Mouse (Mus musculus) cerebellum, adult 18-20 months (tissue): ENCODE results near the gene Plxna4.

Source experiments
- DNase-seq, 2 experiments: peaks; one replicate each; pipeline ENCODE4 v3.0.0; 2021

The Plxna4 gene

DNA sequence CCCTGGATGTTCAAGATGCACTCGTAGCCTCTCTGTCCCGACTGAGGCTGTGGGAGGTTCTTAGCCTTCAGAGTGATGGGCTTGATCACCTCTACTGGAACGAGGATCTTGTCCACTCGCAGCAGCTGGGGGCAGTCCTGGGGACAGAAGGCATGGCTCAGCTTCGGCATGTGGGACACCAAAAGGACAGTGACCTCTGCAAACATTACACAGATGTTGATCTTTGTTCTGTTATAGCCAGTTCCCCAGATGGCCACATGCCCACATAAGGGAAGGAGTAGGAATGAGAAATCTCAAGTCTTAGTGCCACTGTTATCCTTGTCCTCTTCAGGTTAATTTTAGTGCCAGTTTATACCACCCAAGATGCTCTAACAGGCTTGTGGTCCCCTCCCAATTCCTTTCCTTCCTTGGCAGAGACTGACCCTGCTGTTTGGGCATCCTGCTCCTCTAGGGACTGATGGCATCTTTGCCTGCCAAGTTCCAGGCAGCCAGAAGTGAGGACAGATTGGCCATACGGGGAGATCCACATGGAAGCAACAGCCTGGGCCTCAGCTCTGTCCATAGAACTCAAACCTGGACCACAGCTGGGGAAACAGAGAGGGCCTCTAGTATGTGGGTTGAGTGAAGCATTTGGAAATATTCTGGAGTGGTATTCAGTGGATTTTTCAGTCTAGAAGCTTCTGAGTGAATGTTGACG is 363.8 kb downstream of the Plxna4 start:
- no peak for DNase-seq

DNA sequence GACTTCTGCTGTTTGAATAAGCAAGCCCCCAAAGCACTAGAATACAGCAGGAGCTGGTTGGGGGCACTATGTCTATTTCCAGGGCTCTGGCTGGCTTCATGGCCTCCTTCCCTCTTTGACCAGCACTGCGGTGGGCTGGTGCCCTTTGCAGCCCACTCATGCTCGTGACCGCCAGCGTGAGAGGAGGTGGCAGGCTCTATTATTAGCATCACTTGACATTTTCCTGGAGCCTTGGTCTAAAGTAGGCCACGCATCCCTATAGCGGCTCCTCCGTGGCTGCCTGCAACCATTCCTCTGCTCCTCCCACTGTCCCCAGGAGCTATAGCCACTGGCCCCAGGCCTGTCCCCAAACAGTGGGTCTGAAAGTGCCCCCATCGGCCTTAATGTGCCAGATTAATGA is 367.2 kb downstream of the Plxna4 start:
- DNase-seq = no peak

DNA sequence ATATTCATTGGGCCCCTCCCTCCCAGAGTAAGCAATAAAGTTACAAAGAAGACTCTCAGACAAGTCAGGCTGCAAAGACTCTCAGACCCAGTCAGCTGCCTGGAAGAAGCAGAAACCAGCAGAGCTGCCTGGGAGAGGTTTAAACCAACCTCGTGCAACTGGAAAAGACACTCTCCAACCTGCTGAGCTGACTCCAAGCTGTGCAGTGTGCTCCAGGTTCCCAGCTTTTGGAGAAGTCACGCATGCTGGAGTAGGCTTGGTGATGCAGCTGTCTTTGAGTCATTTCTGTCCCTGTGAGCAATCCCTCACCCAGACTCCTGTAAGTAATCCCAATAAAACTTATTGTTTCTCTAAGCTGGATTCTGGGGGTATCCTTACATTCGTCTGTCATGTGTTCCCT is 369.4 kb downstream of the Plxna4 start:
- DNase-seq = no peak

DNA sequence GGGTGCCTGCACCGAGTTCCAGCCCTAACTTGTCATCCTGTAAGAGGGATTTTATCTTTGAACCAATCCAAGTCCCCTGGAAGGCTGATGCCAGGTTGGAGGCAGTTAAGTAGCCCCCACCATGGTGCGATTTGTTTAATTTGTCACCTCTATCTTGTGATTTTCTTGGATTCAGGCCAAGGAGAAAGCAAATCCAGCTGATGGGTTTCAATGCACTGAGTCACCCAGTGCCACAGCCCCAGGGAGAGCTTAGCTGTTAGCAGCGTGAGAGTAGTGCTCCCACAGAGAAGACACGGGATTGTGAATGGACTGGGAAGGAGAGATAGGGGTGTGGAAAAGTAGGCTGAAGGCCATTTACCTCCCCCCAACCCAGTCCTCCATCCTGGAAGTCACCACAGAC is 375.6 kb downstream of the Plxna4 start:
- DNase-seq = no peak

DNA sequence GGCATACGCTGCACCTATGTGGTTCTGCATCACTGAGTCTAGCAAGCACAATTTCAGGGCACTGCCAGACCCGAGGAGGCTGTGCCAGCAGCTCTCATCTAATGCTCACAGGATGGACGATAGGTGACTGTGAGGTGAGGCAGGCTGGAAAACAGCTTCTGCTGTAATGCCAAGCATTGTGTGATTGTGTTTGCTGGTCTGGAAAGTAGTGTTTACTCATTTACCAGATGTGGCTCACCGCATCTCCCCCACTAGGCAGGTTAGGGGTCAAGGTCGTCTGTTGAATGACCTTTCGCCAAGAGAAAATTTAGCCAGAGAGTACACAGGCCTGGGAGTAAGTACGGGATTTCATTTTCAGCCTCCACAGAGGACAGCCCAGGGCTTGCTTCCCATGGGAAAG is 377.9 kb downstream of the Plxna4 start:
- no peak for DNase-seq

DNA sequence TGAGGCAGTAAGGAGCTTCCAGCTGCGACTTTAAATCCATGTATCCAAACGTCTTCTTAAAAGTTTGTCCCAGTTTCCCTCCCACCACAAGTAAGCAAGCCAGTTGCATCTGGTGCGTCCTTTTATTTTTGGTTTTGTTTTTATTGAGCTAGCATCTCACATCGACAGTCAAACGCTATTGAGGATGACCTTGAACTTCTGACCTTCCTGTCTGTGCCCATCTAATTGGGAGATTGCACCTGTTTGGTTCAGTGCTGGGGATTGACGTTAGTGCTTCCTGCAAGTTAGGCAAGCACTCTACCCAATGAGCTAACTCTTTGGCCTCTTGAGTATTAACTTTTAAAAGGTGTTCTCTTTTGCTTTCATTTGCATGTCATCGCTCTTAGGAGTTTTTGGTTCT is 379.0 kb downstream of the Plxna4 start:
- DNase-seq = no peak

DNA sequence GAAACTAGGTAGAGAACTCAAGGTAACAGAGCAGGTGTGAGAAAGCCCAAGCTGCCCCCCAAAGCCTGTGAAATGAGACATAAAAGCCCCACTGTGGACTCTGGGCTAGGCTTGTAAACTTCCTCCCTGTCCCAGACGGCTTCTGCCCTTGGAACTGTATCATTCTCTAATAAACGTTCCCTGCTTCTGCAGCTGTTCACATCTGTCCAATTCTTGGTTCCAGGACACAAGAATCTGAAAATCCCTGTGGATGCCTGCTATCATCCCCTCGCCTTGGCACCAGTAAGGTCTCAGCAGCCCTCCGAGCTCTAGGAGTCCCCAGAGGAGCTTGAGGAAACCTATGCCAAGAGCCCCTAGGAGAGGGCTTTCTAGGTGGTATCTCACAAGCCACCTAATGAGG is 383.7 kb downstream of the Plxna4 start:
- DNase-seq = no peak

DNA sequence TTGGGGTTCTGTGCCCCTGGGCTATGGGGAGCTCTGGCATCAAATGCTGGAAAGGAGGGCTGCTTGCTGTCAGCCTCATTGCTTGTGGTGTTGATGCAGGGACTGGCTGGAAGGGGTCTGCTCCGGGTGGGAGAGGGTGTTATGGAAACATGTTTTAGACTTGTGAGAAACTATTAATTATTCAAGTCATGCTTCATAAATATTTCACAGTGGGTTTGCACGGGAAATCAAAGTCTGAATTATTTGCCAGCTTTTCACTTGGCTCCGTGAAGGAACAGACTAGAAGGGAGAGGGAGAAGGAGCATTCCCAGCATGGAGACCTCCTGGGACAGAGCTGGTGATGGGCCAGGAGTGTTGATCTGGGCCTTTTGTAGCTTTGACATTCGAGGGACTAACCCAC is 384.6 kb downstream of the Plxna4 start:
- no peak for DNase-seq

DNA sequence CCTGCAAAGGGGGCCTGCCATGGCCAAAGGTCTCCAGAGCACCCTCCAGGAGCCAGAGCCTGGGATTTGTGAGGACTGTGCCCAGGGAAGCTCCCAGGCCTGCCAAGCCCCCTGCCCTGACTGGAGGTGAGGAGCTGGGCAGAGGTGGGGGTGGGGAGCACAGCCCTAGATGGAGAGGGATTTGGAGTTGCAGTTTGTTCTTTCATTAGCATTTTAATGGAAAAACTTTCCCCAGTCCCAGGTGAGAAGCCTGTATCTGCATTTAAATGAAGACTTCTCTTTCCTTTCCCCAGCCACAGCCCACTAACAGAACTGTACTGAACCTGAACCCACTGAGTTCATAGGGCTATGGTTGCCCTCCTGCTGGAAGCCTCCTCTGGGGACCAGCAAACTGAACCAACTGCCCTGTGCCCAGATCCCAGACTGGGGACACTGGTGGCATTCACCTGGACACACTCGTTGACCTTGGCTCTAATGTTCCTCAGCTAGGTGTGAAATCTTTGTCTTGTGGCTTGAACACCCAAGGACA is 385.3 kb downstream of the Plxna4 start:
- DNase-seq = no peak

DNA sequence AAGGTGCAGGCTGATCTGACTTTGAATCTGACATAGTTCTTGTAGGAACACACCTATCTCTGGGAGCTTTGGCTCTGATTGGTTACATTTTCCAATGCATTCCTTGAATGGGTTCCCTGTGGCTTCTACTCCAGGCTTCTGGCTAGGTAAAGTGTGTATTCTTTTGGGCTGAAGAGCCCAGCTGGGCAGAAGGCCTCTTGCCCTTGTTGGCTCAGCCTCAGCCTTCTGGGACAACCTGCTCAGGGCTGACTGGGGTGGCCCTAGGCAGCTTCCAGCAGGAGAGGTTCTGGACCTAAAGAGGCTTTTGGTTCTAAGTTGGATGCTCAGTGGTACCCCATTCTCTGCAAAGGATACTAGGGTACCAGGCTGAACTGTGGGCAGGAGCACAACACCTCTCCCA is 386.5 kb downstream of the Plxna4 start:
- DNase-seq = peak; percentile 58 to 64

DNA sequence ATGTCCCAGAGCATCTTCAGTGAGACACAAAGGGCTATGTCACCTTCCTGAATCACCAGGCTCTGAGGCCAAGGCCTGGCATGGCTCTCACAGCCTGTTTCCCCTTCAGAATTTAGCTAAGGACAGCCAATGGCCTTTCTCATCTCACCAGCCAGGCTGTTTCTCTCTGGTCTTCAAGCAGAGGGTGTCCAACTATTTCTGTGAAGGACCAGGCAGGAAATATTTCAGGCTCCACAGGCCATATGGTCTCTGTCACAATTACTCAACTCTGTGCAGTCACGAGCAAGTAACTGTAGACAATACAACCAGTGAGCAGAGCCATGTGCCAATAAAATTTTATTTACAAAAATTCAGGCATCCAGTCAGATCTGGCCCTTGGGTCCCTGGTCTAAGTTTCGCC is 388.4 kb downstream of the Plxna4 start:
- DNase-seq = peak; percentile 63 to 78

DNA sequence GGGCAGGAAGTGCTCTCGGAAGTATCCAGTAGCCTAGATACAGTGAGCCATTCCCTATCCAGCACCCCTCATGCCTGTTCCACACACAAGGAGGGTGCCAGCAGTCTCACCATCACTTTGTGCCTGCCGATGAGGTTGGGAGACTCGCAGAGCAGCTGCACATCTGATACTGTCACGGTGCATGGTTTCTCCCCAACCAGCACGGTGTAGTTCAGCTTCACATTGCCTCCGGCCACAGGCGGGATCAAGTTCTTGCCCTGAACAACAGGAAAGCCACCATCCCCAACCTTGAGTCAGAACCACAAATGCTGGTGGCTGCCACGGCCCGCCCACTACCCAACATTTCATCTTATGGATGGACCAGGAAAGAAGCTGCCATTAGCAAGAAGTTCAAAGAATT is 391.1 kb downstream of the Plxna4 start:
- no peak for DNase-seq

DNA sequence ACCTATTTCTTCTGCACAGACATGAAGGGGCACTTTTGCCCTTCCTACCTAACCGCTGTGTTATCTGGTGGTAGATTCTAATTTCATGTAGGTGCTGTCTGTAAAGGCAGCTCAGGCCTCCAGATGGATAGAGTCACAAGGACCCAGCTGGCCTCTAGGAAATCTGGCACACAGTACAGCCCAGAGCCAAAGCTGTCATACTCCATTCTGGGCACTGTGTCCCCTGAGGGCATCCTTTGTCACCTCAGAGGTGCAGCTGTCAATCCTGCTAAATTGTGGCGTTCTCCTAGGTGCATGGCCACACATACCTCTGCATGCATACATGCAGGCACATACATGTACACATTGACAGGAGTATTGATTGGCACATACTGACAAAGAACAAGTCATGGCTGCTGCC is 394.9 kb downstream of the Plxna4 start:
- DNase-seq = peak; percentile 60 to 72

DNA sequence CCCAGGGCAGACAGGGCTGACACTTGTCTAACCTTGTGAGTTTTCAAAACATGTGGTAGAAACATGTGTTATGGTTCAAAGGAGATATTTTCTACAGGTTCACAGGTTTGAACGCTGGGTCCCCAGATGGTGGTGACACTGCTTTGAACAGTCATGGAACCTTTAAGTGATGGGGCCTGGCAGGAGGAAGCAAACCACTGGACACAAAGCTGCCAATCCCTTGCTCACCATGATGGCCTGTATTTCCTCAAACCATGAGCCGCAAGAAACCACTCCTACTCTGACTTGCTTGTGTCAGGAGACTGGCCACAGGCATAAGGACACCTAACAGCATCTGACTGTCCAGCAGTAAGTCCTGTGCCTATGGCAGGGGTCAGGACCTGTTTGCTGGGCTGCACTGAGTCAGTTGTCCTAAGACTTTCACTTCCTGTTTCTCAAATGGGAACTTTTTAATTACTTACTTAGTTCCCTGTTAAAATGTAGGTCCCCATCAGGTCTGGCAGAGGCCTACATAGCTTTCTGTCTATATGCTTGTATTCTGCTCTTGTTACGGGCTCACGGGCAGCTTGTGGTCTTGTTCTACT is 403.5 kb downstream of the Plxna4 start:
- DNase-seq = no peak

DNA sequence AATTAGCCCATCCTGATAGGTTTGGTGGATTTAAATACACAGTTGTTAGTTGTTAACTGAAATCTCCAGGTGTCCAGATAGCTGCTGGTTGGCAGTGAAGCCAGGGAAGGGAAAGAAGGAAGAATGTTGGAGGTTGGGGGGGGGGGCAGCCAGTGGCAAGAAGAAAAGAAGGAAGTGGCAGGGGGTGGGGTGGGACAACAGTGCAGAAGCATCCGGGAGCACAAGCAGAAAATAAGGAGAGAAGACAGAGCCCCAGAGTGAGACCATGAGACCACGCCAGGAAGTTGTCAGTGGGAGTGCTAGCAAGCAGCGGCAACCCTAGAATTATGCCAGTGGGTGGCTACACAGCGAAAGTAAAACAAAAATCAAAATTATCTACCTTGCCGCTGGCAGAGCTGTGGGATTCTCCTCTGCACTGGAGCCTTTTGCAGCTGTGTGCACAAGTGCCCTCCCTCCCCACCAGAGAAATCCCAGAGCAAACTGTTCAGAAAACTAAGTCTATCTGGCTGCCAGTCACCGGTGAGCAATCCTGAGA is 404.3 kb downstream of the Plxna4 start:
- DNase-seq = no peak

DNA sequence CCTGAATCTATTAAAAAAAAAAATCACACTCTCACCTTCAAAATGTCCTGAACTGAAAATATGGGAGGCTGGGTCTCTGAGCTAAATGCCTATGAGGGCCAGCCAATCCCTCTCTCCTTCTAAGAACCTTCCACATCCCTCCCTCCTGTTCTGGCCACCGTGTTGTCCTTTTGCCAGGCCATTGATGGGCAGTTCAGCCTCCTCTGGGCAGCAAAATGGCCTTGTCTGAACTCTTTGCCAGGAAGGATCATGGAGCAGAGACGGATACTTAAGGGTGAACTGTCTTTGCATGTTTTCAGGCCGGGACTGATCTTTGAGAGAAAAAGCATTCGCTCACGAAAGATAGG is 408.0 kb downstream of the Plxna4 start:
- no peak for DNase-seq

DNA sequence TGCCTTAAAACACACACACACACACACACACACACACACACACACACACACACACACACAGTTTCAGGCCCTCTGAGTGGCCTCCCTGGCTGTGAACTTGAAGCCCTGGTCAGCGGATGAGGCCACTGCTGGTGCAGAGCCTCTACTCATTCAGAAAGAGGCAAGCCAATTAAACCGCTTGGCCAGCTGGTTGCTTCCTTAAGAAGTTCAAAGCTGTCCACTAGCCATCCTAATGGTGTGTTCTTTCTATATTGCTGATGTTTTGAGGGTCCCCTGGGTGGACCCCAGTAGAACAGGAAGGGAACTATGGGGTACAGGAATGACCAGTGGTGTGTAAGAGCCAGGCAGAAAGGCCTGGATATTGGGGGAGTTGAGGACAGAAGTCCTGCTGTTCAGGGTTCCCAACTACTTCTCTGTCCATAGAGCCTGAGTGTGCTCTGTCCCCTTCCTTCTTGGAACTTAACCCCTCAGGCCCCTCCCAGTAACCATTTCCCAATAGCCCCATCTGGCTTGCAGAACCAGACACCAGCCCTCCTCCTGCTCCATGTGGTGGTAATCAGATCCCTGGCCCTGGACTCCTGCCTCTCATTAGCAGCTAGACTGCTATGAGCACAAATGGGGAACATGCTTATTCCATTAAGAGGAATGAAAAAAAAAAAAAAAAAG is 408.5 kb downstream of the Plxna4 start:
- no peak for DNase-seq

DNA sequence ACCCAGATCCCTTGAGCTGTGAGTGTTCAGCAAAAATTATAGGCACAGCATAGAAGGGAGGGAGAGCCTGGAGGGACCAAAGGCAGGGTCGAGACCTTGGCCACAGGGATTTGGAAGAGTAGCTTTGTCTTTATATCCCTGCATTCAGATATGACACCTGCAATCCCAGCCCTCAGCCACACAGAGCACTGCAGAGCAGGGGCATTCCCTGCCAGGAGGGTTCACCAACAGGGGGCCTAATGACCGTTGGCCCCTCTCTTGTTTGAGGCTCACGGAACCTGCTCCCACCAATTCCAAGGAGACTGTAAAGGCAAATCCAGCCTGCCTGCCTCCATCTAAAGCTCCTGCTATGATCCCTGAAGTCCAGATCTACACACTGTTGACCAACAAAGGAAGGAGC is 410.1 kb downstream of the Plxna4 start:
- DNase-seq = no peak

DNA sequence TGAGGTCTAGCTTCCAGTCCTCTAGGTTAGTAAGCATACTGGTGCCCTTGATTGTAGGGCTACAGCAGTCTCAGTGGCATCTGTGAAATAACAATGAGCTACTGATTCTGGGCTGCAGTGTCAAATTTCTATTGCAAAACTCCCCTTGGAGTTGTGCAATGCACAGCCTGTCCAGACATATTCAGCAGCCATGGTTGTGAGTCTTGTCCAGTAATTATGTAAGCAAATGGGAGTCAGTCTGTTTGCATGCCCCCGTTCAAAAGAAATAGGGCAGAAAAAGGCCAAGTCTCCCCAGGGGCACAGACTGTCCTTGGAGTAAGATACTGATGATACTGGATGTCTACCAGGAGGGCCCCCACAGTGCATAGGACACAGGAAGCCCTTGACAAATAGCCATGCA is 420.3 kb downstream of the Plxna4 start:
- DNase-seq = peak; percentile 40 to 55

DNA sequence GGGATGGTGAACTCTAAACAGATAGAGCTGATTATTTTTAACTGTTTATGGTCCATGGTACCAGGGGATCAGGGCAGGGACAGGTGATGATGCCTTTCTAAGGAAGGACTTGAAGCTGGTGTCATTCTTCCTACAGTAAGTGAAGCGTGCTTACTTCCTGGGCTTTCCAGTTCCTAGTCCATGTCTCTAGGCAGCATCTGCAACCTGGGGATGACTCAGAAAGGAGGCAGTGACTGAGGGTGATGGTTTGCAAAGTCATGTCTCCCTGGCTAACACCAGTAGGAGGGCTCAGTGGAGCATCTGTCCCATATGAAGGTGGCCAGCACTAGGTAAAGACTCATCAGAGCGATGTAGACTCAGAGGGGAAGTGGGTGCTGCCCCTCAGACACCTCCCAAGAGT is 427.6 kb downstream of the Plxna4 start:
- no peak for DNase-seq

DNA sequence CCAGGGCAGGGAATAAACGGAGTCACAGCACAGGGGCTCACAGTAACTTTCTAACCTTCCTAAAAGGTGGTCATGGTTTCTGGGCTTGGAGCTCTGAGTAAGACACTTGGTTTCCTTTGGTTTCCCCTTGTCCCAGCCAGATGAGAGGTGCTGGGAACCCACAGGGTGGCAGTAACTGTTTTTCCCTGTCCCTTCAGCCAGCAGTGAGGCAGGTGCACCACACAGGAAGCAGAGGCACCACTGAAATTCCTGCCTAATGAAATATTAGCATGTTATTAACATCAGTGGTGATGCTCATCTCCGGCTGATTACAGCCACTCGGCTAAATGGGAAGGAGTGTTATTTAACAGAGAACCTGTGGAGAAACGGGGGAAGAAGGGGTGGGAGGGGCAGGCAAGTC is 428.1 kb downstream of the Plxna4 start:
- DNase-seq = no peak

DNA sequence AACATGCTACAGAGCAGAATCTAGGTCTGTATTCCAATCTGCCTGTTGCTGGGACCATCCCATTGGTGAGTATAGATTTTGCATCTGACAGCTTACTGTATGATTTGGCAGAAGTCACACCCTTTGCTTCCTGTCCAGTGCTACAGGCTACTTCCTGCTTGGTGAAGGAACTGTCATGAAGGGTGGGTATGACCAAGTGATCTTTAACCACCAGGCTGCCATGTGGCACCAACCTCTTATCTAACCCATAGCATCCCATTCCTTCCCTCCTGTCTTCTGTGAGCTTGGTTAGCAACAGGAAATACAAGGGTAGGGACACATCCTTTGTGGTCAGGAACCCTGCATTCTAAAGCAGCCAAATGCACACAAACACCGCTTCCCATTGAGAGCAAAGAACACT is 429.6 kb downstream of the Plxna4 start:
- DNase-seq = no peak

DNA sequence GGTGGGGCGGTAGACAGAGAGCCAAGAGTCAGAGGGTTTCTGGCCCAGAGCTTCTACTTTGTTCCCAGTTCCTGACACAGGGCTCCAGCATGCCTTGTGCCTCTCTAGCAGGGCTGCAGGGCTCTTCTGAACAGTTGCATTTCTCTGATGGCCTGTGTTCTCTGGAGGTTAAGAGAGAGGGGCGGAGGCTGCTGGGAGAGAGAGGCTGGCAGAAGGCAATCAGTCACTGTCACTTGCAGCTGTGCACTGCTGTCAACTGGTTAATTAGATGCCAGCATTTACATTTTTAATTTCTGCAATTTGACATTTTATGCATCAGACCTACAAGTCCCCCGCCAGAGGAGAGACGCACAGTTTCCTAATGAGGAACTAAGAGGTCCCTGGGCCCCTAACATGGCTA is 434.8 kb downstream of the Plxna4 start:
- DNase-seq = no peak

DNA sequence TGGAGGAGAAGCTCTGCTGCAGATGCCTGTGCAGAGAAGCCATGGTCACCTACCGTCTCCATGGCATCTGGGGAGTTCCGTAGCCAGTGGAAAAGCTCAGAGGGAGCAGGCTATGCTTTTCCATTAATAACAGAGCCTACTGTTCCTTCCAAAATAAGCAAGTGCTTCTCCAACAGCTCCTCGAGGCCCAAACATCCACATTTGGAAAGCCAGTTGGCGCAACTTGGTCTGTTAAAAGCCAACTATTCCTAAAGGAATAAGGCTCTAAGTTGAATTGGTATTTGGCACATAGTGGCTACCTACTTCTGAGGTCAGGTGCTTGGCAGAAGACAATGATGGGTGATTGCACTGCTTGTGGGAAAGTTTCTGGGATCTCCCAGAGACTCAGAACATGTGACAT is 437.2 kb downstream of the Plxna4 start:
- no peak for DNase-seq
